Mouse (Mus musculus): ENCODE measurements at regions not wholly inside any gene's neighbourhood (a gene's known extent, or its start where the extent isn't known, plus 50 kb on each side); places are given as distances from the start of the nearest gene placed in this dataset.

GRCm38 (mm10) chr14:71882871-71883270 is 608.8 kb downstream of the Gm9195 start:
- H3K27me3 ChIP-seq = no peaks in the 10 kb centered on the region
- TF ChIP-seq CTCF (IDR thresholded peaks at IDR 0.05) = no peak
- in situ Hi-C loops (cut with MboI; ENCODE audit: low pct_unique_long_range_greater_than_20kb) = no loop called here
- CTCF ChIA-PET = no interaction called here
- no peak for DNase-seq (ENCODE audit: low read depth, low spot score)
- ATAC-seq = no peak
- POLR2A ChIA-PET = no interaction called here

- ChIA-PET CTCF (no interaction called here), POLR2A (no interaction called here)
- no peaks in the 10 kb centered on the region for H3K27me3 ChIP-seq
- in situ Hi-C loops (cut with MboI; ENCODE audit: low pct_unique_long_range_greater_than_20kb) = no loop called here
- TF ChIP-seq CTCF (IDR thresholded peaks at IDR 0.05) = no peak
- ATAC-seq (no peak), DNase-seq (ENCODE audit: low read depth, low spot score) (no peak)
Observed at GRCm38 (mm10) chr14:71845546-71845945, 646.1 kb downstream of the Gm9195 start.

- no peak for ATAC-seq
- POLR2A ChIA-PET = no interaction called here
- no peak for DNase-seq (ENCODE audit: low read depth, low spot score)
- no peak for TF ChIP-seq CTCF (IDR thresholded peaks at IDR 0.05)
- in situ Hi-C loops (cut with MboI; ENCODE audit: low pct_unique_long_range_greater_than_20kb) = no loop called here
- CTCF ChIA-PET = no interaction called here
- peaks cover 4% of the 10 kb centered on the region for H3K27me3 ChIP-seq
Observed at GRCm38 (mm10) chr14:71808863-71809487, 682.7 kb downstream of the Gm9195 start.

GRCm38 (mm10) chr14:71805624-71806023 is 686.0 kb downstream of the Gm9195 start:
- in situ Hi-C loops (cut with MboI; ENCODE audit: low pct_unique_long_range_greater_than_20kb) = no loop called here
- ATAC-seq (no peak), DNase-seq (ENCODE audit: low read depth, low spot score) (no peak)
- TF ChIP-seq CTCF (IDR thresholded peaks at IDR 0.05) = no peak
- ChIA-PET POLR2A (no interaction called here), CTCF (interaction anchor here (1.9 kb wide), 1 partner anchor 9 kb away, joined by 7 read pairs; no protein-coding TSS in a partner anchor)
- peaks cover 4% of the 10 kb centered on the region for H3K27me3 ChIP-seq

- POLR2A ChIA-PET = no interaction called here
- CTCF ChIA-PET = no interaction called here
- in situ Hi-C loops (cut with MboI; ENCODE audit: low pct_unique_long_range_greater_than_20kb) = no loop called here
Observed at GRCm38 (mm10) chr14:71799861-71800260, 691.8 kb downstream of the Gm9195 start.

GRCm38 (mm10) chr14:71795713-71796112 is 695.9 kb downstream of the Gm9195 start:
- CTCF ChIA-PET = interaction anchor here (1.6 kb wide), 1 partner anchor 11 kb away, joined by 7 read pairs; no protein-coding TSS in a partner anchor
- no peak for DNase-seq (ENCODE audit: low read depth, low spot score)
- POLR2A ChIA-PET = interaction anchor here (0.5 kb wide), 1 partner anchor 38 kb away, joined by 8 read pairs; no protein-coding TSS in a partner anchor
- ATAC-seq = no peak
- in situ Hi-C loops (cut with MboI; ENCODE audit: low pct_unique_long_range_greater_than_20kb) = no loop called here
- no peak for TF ChIP-seq CTCF (IDR thresholded peaks at IDR 0.05)
- no peaks in the 10 kb centered on the region for H3K27me3 ChIP-seq

More at GRCm38 (mm10) chr14:71799861-71800260, 691.8 kb downstream of the Gm9195 start:
- DNase-seq (ENCODE audit: low read depth, low spot score) (no peak), ATAC-seq (no peak)
- no peak for TF ChIP-seq CTCF (IDR thresholded peaks at IDR 0.05)
- H3K27me3 ChIP-seq = no peaks in the 10 kb centered on the region

- CTCF ChIA-PET = no interaction called here
- DNase-seq (ENCODE audit: low read depth, low spot score) (no peak), ATAC-seq (no peak)
- no peaks in the 10 kb centered on the region for H3K27me3 ChIP-seq
- TF ChIP-seq CTCF (IDR thresholded peaks at IDR 0.05) = no peak
- POLR2A ChIA-PET = no interaction called here
- in situ Hi-C loops (cut with MboI; ENCODE audit: low pct_unique_long_range_greater_than_20kb) = no loop called here
Observed at GRCm38 (mm10) chr14:71776990-71777525, 714.6 kb downstream of the Gm9195 start.

GRCm38 (mm10) chr14:71766856-71767255 is 724.8 kb downstream of the Gm9195 start:
- DNase-seq (ENCODE audit: low read depth, low spot score) (no peak), ATAC-seq (no peak)
- CTCF ChIA-PET = no interaction called here
- in situ Hi-C loops (cut with MboI; ENCODE audit: low pct_unique_long_range_greater_than_20kb) = no loop called here
- H3K27me3 ChIP-seq = no peaks in the 10 kb centered on the region
- TF ChIP-seq CTCF (IDR thresholded peaks at IDR 0.05) = no peak
- POLR2A ChIA-PET = no interaction called here

GRCm38 (mm10) chr14:71728542-71728941 is 763.1 kb downstream of the Gm9195 start:
- DNase-seq (ENCODE audit: low read depth, low spot score) (no peak), ATAC-seq (no peak)
- TF ChIP-seq CTCF (IDR thresholded peaks at IDR 0.05) = no peak
- CTCF ChIA-PET = no interaction called here
- in situ Hi-C loops (cut with MboI; ENCODE audit: low pct_unique_long_range_greater_than_20kb) = no loop called here
- POLR2A ChIA-PET = no interaction called here
- no peaks in the 10 kb centered on the region for H3K27me3 ChIP-seq

GRCm38 (mm10) chr14:71723526-71723925 is 768.1 kb downstream of the Gm9195 start:
- TF ChIP-seq CTCF (IDR thresholded peaks at IDR 0.05) = no peak
- no peaks in the 10 kb centered on the region for H3K27me3 ChIP-seq
- no peak for DNase-seq (ENCODE audit: low read depth, low spot score)
- in situ Hi-C loops (cut with MboI; ENCODE audit: low pct_unique_long_range_greater_than_20kb) = no loop called here
- ChIA-PET POLR2A (no interaction called here), CTCF (no interaction called here)
- no peak for ATAC-seq

GRCm38 (mm10) chr14:71709528-71710289 is 781.9 kb downstream of the Gm9195 start:
- TF ChIP-seq CTCF (IDR thresholded peaks at IDR 0.05) = no peak
- CTCF ChIA-PET = no interaction called here
- POLR2A ChIA-PET = no interaction called here
- H3K27me3 ChIP-seq = no peaks in the 10 kb centered on the region
- DNase-seq (ENCODE audit: low read depth, low spot score) = no peak
- in situ Hi-C loops (cut with MboI; ENCODE audit: low pct_unique_long_range_greater_than_20kb) = no loop called here
- ATAC-seq = no peak

Data from Patski (cell line).